11 mouse cellular contexts compared by ENCODE assay signal in the genomic region with DNA sequence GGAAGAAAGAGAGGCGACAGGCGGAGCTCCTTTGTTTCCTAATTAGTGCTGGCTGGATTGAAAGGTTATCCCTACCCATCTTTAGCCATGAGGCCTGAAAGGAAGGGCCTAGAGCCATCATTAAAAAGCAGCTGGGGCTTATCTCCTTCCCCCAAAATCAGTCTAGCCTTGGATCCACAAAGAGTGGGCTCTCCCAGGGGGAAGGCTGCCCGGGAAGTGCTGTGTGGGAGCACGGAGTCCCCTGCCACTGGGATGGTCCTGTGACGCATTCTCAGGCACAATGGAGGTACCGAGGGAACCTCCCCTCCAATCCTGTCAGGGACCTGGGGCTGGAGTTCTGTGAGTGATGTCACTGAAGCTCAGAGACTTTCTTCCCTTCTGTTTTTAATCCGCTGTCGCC.
DNase-seq lines count a peak whose midpoint lies in the region; ATAC-seq and TF ChIP-seq lines count a peak whose summit lies in the region.
"Had no signal": no experiment of that assay in that cellular context is flagged by ENCODE, and none has a peak within 500 bp of the region (broad histone marks: within the 10 kb centered on the region; RNA-seq: fewer than 3 reads in every experiment).

No protein-coding gene starts in this region.

- peak; percentile 51 for DNase-seq in embryonic facial prominence, embryonic 11.5 days (ENCODE audit: low spot score)
- no peak for DNase-seq in limb, embryonic 14.5 days (ENCODE audit: low spot score)
- peak; percentile 80 for DNase-seq in retina, embryonic 14.5 days (ENCODE audit: low spot score)
- no peak for DNase-seq in lung, postnatal 14 days
- DNase-seq in right cerebral cortex, adult 18-20 months = no peak
- DNase-seq: cerebellum, postnatal 25 days; kidney, postnatal 25 days; liver, postnatal 0 days; thymus, postnatal 36 days had no signal

- H3K4me3 ChIP-seq in embryonic facial prominence, embryonic 11.5 days (ENCODE audit: low read depth, low read length) = no peak overlapping the region
- no peak overlapping the region for H3K4me3 ChIP-seq in forebrain, embryonic 15.5 days
- no peak overlapping the region for H3K4me3 ChIP-seq in limb, embryonic 14.5 days (replicated peaks; ENCODE audit: low read length)

- TF ChIP-seq POLR2A in limb, embryonic 14.5 days (IDR thresholded peaks at IDR 0.05; ENCODE audit: borderline replicate concordance, extremely low read depth, insufficient read depth, insufficient read length) = no peak

- H3K4me1 ChIP-seq in embryonic facial prominence, embryonic 11.5 days (ENCODE audit: control insufficient read depth, insufficient read depth, low read length) = peaks cover 3% of the 10 kb centered on the region; the same call in 1 of the 2 replicates
- H3K4me1 ChIP-seq in forebrain, embryonic 15.5 days = peaks cover 14% of the 10 kb centered on the region
- H3K4me1 ChIP-seq in limb, embryonic 14.5 days (ENCODE audit: control insufficient read depth, insufficient read depth, low read length) = peaks cover 20% of the 10 kb centered on the region

- H3K36me3 ChIP-seq in embryonic facial prominence, embryonic 11.5 days (replicated peaks; ENCODE audit: control insufficient read depth, insufficient read depth, low read depth, low read length) = no peaks in the 10 kb centered on the region
- H3K36me3 ChIP-seq in forebrain, embryonic 15.5 days = no peaks in the 10 kb centered on the region
- H3K36me3 ChIP-seq in limb, embryonic 14.5 days (ENCODE audit: control insufficient read depth, insufficient read depth, low read length) = no peaks in the 10 kb centered on the region

- H3K27ac ChIP-seq in embryonic facial prominence, embryonic 11.5 days (replicated peaks; ENCODE audit: low read depth, low read length) = no peak overlapping the region
- peak overlapping the region; percentile 53; the same call in 1 of the 2 replicates for H3K27ac ChIP-seq in forebrain, embryonic 15.5 days (replicated peaks)
- H3K27ac ChIP-seq in limb, embryonic 14.5 days (replicated peaks; ENCODE audit: low read depth, low read length) = peak overlapping the region; percentile 86

- H3K4me2 ChIP-seq in embryonic facial prominence, embryonic 11.5 days (ENCODE audit: low read depth, low read length) = no peak overlapping the region
- no peak overlapping the region for H3K4me2 ChIP-seq in forebrain, embryonic 15.5 days (replicated peaks)
- no peak overlapping the region for H3K4me2 ChIP-seq in limb, embryonic 14.5 days (replicated peaks; ENCODE audit: low read depth, low read length, severe bottlenecking)

- no peak for ATAC-seq in embryonic facial prominence, embryonic 11.5 days (replicated peaks; ENCODE audit: insufficient number of reproducible peaks, low FRiP score, low TSS enrichment, low read depth)
- no peak for ATAC-seq in forebrain, embryonic 15.5 days (replicated peaks)
- peak; percentile 21; the same call in 1 of the 2 replicates for ATAC-seq in limb, embryonic 14.5 days (ENCODE audit: low FRiP score, low read depth)
- no peak for ATAC-seq in erythroid progenitor cell, adult 5-6 weeks (replicated peaks; ENCODE audit: low FRiP score, poor library complexity, severe bottlenecking)
- ATAC-seq: liver, postnatal 0 days had no signal

- H3K27me3 ChIP-seq in embryonic facial prominence, embryonic 11.5 days (ENCODE audit: control insufficient read depth, insufficient read depth, low read length) = no peaks in the 10 kb centered on the region
- no peaks in the 10 kb centered on the region for H3K27me3 ChIP-seq in forebrain, embryonic 15.5 days
- H3K27me3 ChIP-seq in limb, embryonic 14.5 days (ENCODE audit: control insufficient read depth, insufficient read depth, low read length) = no peaks in the 10 kb centered on the region

- H3K9me3 ChIP-seq in embryonic facial prominence, embryonic 11.5 days (replicated peaks; ENCODE audit: control insufficient read depth, low read length) = no peaks in the 10 kb centered on the region
- no peaks in the 10 kb centered on the region for H3K9me3 ChIP-seq in forebrain, embryonic 15.5 days
- H3K9me3 ChIP-seq in limb, embryonic 14.5 days (ENCODE audit: control insufficient read depth, low read length) = no peaks in the 10 kb centered on the region

- H3K9ac ChIP-seq in embryonic facial prominence, embryonic 11.5 days (replicated peaks; ENCODE audit: low read length) = peak overlapping the region; percentile 46; the same call in 1 of the 2 replicates
- no peak overlapping the region for H3K9ac ChIP-seq in forebrain, embryonic 15.5 days (replicated peaks)
- H3K9ac ChIP-seq in limb, embryonic 14.5 days (ENCODE audit: low read depth, low read length, severe bottlenecking) = peak overlapping the region; percentile 26; the same call in 1 of the 2 replicates
- H3K9ac ChIP-seq: liver, postnatal 0 days had no signal

- 18% methylated on average over 8 of the region's 8 CpGs for WGBS in embryonic facial prominence, embryonic 11.5 days
- 8% methylated on average over 8 of the region's 8 CpGs for WGBS in forebrain, embryonic 15.5 days
- WGBS in limb, embryonic 14.5 days = 28% methylated on average over 8 of the region's 8 CpGs

Comparison
In these comparisons a context has a peak if more than half of its experiments do, and no peak if none do; other contexts are left out.
1. DNase-seq: peak in embryonic facial prominence, embryonic 11.5 days (single experiment) and retina, embryonic 14.5 days (single experiment); none in limb, embryonic 14.5 days (single experiment), lung, postnatal 14 days (single experiment) and right cerebral cortex, adult 18-20 months (single experiment).